Mouse (Mus musculus): ENCODE measurements around the gene Slc2a4. TPM values are rescaled to one million over a fixed set of nuclear protein-coding genes. Genes with fewer than 3 reads are reported as not detected.

Gene Slc2a4
- polyA plus RNA-seq (2017; shearing (Covaris generic)) = not detected

GRCm38 (mm10) chr11:69948066-69948762 is at the start of gene Slc2a4:
Gene Slc2a4 (minus strand): TSS chr11:69948188.

GRCm38 (mm10) chr11:69995391-69995960 is 47.5 kb upstream of the Slc2a4 start, which contains the start of gene Phf23:
Gene Phf23 (plus strand): TSS chr11:69995777.

GRCm38 (mm10) chr11:69990850-69991691 is 43.1 kb upstream of the Slc2a4 start, which contains the start of gene Gabarap:
Gene Gabarap (plus strand): TSS chr11:69991143.

GRCm38 (mm10) chr11:69982225-69982624 is 34.2 kb upstream of the Slc2a4 start, which contains the start of gene Elp5:
Gene Elp5 (minus strand): TSS chr11:69982517.

GRCm38 (mm10) chr11:69981141-69981762 is 33.3 kb upstream of the Slc2a4 start, which contains the start of gene Ctdnep1:
Gene Ctdnep1 (plus strand): TSS chr11:69981156.

GRCm38 (mm10) chr11:69964650-69965270 is 16.8 kb upstream of the Slc2a4 start, which contains the start of gene Cldn7:
Gene Cldn7 (plus strand): TSS chr11:69964779.

GRCm38 (mm10) chr11:69935137-69935879 is 12.7 kb downstream of the Slc2a4 start, which contains the start of gene Ybx2:
Gene Ybx2 (plus strand): TSS chr11:69935796.

GRCm38 (mm10) chr11:69921114-69922011 is 26.6 kb downstream of the Slc2a4 start, which contains the start of gene Eif5a:
Gene Eif5a (minus strand): TSS chr11:69921958.

GRCm38 (mm10) chr11:69913554-69914371 is 34.2 kb downstream of the Slc2a4 start, which contains the start of gene Gps2:
Gene Gps2 (plus strand): TSS chr11:69913888.

GRCm38 (mm10) chr11:69900471-69901405 is 47.2 kb downstream of the Slc2a4 start, which contains the start of the genes 2810408A11Rik and Neurl4:
Gene 2810408A11Rik (minus strand): TSS chr11:69900987.
Gene Neurl4 (plus strand): TSS chr11:69901072.

GRCm38 (mm10) chr11:69895291-69895690 is 52.7 kb downstream of the Slc2a4 start, which contains the start of gene Acap1:
Gene Acap1 (minus strand): TSS chr11:69895539.

Other genes starting within 250 kb of the Slc2a4 start
- 50.4 TPM for gene Polr2a, start 189.6 kb downstream of the Slc2a4 start, polyA plus RNA-seq (2017; shearing (Covaris generic))
- 0.12 TPM for gene Slc35g3, start 186.2 kb downstream of the Slc2a4 start, polyA plus RNA-seq (2017; shearing (Covaris generic))
- gene Zbtb4, start 182.3 kb downstream of the Slc2a4 start, polyA plus RNA-seq (2017; shearing (Covaris generic)) = 5.5 TPM
- gene Chrnb1, start 152.2 kb downstream of the Slc2a4 start, polyA plus RNA-seq (2017; shearing (Covaris generic)) = 3.7 TPM
- not detected for gene Fgf11, start 146.3 kb downstream of the Slc2a4 start, polyA plus RNA-seq (2017; shearing (Covaris generic))
- gene Tmem102, start 142.6 kb downstream of the Slc2a4 start, polyA plus RNA-seq (2017; shearing (Covaris generic)) = not detected
- gene Gm39566, start 132.9 kb downstream of the Slc2a4 start, polyA plus RNA-seq (2017; shearing (Covaris generic)) = not detected
- not detected for gene Spem2, start 129.7 kb downstream of the Slc2a4 start, polyA plus RNA-seq (2017; shearing (Covaris generic))
- gene Spem1, start 126.0 kb downstream of the Slc2a4 start, polyA plus RNA-seq (2017; shearing (Covaris generic)) = not detected
- 0.85 TPM for gene Nlgn2, start 110.4 kb downstream of the Slc2a4 start, polyA plus RNA-seq (2017; shearing (Covaris generic))
- 77.8 TPM for gene Tmem256, start 109.7 kb downstream of the Slc2a4 start, polyA plus RNA-seq (2017; shearing (Covaris generic))
- 32.7 TPM for gene Plscr3, start 101.8 kb downstream of the Slc2a4 start, polyA plus RNA-seq (2017; shearing (Covaris generic))
- not detected for gene Tnk1, start 89.5 kb downstream of the Slc2a4 start, polyA plus RNA-seq (2017; shearing (Covaris generic))
- gene Tmem95, start 70.2 kb downstream of the Slc2a4 start, polyA plus RNA-seq (2017; shearing (Covaris generic)) = not detected
- 1.3 TPM for gene Kctd11, start 66.8 kb downstream of the Slc2a4 start, polyA plus RNA-seq (2017; shearing (Covaris generic))
- gene Acap1, start 52.6 kb downstream of the Slc2a4 start, polyA plus RNA-seq (2017; shearing (Covaris generic)) = 552 TPM
- gene 2810408A11Rik, start 47.2 kb downstream of the Slc2a4 start, polyA plus RNA-seq (2017; shearing (Covaris generic)) = 4.4 TPM
- 7.7 TPM for gene Neurl4, start 47.1 kb downstream of the Slc2a4 start, polyA plus RNA-seq (2017; shearing (Covaris generic))
- 203 TPM for gene Gps2, start 34.3 kb downstream of the Slc2a4 start, polyA plus RNA-seq (2017; shearing (Covaris generic))
- gene Eif5a, start 26.2 kb downstream of the Slc2a4 start, polyA plus RNA-seq (2017; shearing (Covaris generic)) = 1,414 TPM
- not detected for gene Ybx2, start 12.4 kb downstream of the Slc2a4 start, polyA plus RNA-seq (2017; shearing (Covaris generic))
- not detected for gene Cldn7, start 16.6 kb upstream of the Slc2a4 start, polyA plus RNA-seq (2017; shearing (Covaris generic))
- gene Ctdnep1, start 33.0 kb upstream of the Slc2a4 start, polyA plus RNA-seq (2017; shearing (Covaris generic)) = 60.1 TPM
- gene Elp5, start 34.3 kb upstream of the Slc2a4 start, polyA plus RNA-seq (2017; shearing (Covaris generic)) = 67.1 TPM
- 380 TPM for gene Gabarap, start 43.0 kb upstream of the Slc2a4 start, polyA plus RNA-seq (2017; shearing (Covaris generic))
- gene Phf23, start 47.6 kb upstream of the Slc2a4 start, polyA plus RNA-seq (2017; shearing (Covaris generic)) = 88.2 TPM
- 32.1 TPM for gene Dvl2, start 52.4 kb upstream of the Slc2a4 start, polyA plus RNA-seq (2017; shearing (Covaris generic))
- 110 TPM for gene Acadvl, start 67.2 kb upstream of the Slc2a4 start, polyA plus RNA-seq (2017; shearing (Covaris generic))
- 6.1 TPM for gene Dlg4, start 68.8 kb upstream of the Slc2a4 start, polyA plus RNA-seq (2017; shearing (Covaris generic))
- gene Asgr1, start 105.9 kb upstream of the Slc2a4 start, polyA plus RNA-seq (2017; shearing (Covaris generic)) = not detected
- gene Asgr2, start 144.5 kb upstream of the Slc2a4 start, polyA plus RNA-seq (2017; shearing (Covaris generic)) = not detected
- gene Mgl2, start 182.1 kb upstream of the Slc2a4 start, polyA plus RNA-seq (2017; shearing (Covaris generic)) = not detected
- not detected for gene Clec10a, start 208.0 kb upstream of the Slc2a4 start, polyA plus RNA-seq (2017; shearing (Covaris generic))

Measured in CD4-positive, CD25-positive, alpha-beta regulatory T cell (primary cell).